Mouse (Mus musculus) embryo, embryonic 11 days (tissue): ENCODE data around the gene Sema4f.

Source experiments
- DNase-seq: peaks from one replicate; pipeline ENCODE4 v3.0.0-alpha.2; 2015

Sema4f gene

DNA sequence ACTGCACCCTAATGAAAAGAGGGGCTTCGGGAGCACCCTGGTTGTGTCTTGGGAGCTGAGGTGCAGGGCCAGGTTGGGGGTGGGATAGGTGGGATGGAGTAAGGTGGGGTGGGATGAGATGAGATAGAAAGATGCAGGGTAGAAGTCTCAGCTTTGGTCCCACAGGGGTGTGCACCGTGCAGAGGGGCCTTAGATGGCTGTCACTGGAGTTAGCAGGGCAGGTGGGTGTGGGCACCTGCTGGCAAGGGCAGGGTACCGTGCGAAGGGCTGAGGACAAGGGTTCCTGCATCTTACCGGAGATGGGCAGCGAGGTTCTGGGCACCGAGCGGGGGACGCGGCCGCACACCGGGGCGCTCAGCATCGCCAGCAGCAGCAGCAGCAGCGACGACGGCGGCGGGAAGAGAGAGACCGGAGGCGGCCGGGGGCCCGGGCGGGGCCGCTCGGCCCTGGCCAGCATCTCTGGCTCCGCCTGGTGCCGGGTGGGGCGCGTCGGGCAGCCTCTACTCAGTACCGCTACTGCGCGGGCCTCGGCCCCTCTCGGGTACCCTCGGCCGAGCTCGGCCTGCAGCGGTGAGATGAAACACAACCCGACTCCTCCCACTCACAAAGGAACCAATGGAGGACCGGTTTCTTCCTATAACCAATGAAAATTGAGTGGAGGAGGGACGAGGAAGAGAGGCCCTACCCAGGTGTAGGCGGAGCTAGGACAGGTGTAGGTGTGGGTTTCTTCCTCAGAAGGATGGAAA is at the start of gene Sema4f:
TSS of gene Sema4f (minus strand) at position 603 of the 746 bp plus-strand sequence.
- peak; percentile 87 for DNase-seq

DNA sequence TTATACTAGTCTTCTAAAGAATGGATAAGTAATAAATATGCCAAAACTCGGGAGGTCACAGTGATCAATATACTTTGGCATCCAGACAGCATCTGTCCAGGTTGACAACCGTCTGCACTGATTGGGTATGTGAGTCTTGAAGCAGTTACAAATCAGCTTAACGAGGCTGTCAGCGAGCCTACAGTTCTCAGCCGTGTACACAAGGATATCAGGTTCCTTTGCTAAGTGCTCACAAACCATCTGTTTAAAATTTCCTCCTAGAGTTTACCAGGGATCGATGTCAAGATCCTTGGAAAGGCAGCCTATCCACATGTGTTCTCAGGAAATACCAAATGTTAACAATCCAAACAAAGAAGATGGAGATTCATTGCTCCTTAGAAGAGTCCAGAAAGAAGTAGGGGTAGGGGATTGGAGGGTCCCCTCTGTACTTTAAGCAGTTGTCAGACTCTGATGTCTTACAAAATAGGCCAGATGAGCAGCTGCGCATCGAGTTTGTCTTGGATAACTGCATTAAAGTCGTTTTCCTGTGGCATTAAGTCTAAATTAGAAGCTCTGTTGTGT is 47.9 kb upstream of the Sema4f start:
- peak; percentile 76 for DNase-seq

DNA sequence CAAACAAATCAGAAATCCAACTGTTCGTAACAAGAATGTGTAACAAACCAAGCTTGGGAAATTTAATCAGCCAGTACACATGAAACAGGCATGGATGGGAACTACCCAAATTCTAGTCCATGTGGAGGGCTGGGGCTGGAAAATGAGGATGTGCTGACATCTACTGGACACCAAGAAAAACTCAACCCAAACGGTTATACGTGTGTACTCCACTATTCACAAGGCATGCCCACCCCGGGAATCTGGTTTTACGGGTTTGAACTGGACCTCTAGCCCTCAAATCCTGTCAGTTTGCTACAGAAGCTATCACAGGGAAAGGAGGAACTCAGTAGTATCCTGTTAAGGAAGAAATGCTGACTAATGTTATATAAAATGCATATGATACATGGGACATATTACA is 31.5 kb upstream of the Sema4f start:
- peak; percentile 80 for DNase-seq

DNA sequence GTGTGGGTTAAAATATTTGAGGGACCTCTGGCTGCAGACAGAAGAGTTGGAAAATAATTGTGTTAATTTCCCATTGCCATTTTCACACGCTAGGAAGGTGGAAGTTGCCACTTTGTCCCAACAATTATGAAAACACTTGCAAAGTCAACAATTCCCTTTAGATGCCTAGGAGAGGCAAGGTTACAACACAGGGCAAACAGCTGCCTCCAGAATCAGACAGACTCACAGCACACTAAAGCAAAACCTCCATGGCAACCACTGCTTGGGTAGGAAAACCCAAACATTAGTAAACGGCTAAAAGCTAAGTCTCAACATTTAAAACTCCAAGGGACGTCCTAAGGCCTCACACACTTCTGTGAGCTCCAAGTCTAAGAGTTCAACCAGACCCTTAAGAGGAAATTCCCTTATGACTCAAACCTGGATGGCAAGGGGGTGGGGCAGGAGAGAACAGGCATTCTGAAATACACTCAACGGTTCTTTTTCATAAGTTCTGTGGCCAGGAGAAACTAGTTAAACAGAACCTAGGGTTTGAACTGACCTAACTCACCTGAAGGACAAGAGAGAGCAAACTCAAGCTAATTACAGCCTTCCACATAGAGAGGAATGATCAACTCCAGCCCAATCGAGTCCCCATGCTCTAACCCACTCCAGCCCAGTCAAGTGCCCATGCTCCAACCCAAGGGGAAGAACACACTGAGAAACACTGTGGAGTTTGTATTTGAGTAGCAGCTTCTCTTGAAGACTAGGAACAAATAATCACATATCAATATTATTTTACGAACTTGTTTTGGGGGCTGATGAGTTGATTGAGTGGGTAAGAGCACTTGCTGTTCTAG is 29.9 kb upstream of the Sema4f start:
- DNase-seq, result no peak

DNA sequence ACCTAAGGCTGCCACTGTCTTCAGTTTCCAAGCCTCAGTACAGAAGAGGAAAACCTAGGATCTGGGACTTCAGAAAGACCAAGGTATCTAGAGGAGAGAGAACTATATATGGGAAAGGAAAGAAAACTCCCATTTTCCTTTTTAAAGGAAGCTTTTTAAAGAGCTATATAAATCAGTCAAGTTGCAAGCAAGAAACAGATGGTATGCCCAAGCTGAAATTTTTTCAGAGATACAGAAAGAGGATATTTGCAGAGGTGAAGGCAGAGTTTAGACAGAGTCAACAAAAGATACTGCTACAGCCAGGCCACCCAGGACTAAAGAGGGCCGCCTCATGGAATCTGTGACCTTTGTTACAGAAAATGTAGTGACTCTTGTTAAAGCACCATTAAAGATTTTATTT is 22.1 kb upstream of the Sema4f start:
- DNase-seq, result no peak

DNA sequence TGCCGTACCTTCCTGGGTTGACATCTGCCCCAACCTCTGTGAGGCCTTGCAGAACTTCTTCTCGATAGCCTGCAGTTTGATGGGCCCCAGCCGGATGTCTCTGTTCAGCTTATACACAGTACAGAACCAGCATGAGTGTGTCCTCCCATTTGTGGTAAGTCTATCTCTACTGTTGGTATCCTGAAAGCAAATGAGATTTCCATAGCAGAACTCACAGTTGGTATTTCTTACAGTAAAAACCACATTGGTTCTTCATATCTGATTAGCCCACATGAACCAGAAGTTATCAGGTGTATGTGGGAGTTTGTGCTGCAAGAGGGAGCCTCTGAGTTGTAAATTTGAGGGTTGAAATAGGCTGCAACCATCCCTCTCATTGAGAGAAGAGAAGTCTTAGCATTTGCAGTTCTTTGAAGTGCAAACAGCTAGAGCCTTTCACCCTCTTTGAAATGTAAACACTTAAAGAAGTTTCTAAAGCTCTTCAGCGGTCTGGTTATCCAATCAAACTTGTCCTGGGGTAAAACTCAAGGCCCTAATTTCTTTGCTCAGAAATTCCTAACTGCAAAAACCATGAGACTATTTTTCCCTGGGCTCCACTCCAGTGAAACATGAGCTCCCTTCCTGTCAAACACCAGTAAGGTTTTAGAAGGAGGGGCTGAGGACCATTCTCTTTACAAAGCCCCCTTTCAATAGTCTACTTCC is 17.1 kb upstream of the Sema4f start:
- DNase-seq, result peak; percentile 37

DNA sequence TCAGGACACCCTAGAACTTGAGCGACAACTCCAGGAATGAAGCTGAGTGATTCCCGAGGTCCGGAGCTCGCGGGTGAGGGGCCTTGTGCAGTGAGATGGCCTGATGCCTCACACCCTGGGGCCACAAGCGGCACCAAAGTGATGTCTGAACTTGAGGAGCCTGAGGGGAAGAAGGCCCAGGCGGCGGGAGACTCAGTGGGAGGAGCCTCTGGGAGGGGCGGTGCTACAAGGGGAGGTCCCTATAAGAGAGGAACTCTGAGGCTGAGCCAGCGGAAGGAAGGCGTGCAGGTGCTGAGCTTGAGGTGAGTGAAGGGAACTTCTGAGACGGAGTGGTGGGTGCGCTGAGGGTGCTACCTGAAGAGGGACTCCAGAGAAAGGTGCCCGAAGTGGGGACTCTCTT is 7.1 kb upstream of the Sema4f start, which contains the start of gene M1ap:
TSS of gene M1ap (plus strand) at position 252 of the 400 bp plus-strand sequence.
- DNase-seq, result no peak

DNA sequence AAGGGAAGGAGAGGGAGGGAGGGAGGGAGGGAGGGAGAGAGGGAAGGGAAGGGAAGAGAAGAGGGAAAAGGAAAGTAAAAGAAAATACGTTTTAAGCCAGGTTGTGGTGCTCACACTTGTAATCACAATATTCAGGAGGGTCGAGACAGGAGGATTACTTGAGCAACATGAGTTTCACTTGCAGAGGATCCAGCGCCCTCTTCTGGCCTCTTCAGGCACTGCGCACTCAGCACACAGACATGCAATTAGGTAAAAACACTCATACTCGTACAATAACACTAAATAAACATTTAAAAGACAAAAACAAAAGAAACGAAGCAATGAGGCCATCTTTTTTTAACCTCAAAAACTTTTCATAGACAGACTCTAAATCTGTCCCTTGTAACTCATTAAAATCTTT is 6.2 kb upstream of the Sema4f start:
- DNase-seq, result peak; percentile 24

DNA sequence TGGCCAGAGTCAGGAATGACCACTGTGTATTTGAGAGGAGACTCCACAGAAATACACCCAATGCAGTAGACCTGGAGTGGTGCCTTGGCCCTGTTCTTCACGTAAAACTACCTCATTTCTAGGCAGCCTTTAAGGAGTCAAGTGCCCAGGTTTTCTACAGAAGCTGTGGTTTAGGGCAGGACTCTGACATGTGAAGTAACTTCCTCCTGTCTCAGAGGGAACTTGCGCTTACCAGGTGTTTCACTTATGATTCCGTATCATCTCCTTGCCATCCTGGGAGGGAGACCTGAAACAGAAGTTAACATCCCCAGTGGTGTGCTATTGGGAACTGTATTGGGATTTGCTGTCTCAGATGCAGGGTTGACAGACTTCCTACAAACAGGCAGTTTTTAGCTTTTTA is 1.2 kb upstream of the Sema4f start:
- DNase-seq, result no peak

DNA sequence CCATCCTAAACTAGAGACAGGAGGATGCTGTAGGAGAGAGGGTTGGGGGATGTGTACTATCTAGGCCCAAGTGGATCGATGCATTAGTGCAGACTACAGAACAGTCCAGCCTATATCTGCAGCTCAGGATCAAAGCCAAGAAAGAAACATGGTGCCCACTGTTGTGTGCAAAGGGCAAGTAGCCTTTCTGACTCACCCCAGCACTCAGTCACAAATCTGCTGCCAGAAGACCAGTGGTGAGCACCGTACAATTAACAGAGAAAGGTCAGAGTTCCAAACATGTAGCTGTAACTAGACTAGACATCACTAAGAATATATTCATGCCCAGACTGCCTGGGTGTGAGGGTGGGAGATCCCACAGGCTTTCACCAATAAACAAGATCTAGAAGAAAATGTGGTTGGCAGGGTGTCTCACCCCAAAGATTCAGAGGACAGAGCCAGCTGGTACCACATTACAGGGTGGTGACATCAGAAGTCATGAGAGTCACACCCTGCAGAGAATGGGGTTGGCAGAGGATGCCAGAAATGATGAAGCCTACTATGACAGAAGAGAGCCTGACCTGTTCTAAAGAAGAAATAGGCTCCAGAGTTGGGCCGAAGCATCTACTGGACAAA is 4.8 kb downstream of the Sema4f start:
- no peak for DNase-seq

DNA sequence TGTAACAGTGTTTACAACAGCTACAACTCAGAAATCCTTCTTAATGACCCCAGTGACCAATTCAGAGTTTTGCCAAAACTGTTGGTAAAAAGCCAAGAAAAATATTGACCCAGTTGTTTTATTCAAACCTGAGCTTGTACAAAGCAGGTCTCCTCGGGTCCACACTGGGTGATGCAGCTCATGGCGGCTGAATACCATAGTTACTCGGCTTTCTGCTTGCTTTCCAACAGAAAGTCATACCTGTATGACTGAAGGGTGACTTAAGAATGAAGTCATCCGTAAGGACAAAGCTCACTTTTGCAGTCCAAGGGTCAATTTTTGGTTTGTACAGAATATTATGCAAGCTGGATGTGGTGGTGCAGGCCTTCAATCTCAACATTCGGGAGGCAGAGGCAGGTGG is 12.0 kb downstream of the Sema4f start:
- DNase-seq, result no peak

DNA sequence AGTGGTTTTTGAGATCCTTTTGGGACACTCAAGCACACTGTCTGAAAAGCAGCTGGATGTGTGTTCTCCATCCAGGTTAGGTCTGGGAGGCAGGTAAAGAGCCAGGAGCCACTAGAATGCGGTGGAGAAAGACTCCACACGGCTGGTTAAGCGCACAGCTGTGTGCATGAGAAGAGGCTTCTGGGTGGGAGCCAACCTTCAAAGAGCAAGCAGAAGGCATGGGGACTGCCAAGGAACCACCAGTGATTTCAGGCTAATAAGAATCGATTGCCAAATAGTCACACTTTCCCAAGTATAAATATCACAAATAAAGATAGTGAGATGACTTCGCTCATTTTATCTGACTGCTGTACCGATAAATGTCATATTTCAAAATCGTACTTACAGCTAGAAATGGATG is 13.0 kb downstream of the Sema4f start:
- DNase-seq, result no peak

DNA sequence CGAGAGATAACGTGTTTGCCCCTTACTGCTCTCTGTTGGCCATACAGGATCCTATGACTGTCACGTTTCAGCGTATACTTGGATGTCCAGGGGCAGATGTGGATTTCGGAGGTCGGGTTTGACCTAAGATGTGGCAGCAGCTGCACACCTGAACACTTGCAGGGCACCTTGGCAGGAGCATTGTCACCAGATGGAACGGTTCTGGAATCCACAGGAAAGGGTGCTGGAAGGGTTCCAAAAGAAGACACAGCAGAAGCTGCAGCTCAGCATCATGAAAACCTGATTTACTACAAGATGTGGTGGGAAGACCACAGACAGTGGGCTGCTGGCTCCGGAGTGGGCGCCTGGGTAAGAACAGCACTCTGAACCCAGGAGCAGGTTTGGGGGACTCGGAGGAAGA is 13.5 kb downstream of the Sema4f start:
- DNase-seq, result no peak

DNA sequence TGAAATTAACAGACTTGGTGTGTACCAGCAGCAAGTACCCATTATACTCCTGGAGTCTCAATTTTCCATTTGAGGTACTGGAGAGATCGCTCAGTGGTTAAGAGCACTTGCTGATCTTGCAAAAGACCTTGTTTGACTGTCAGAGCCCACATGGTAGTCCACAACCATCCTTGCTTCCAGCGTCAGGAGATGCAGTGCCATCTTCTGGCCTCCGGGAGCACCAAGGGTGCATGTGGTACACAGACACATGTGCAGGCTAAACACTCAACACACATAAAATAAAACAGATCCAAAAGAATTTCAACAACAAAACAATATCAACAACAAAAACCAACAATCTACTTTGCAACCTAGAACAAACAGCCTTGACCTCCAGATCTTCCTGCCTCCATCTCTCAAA is 14.6 kb downstream of the Sema4f start:
- DNase-seq, result no peak

DNA sequence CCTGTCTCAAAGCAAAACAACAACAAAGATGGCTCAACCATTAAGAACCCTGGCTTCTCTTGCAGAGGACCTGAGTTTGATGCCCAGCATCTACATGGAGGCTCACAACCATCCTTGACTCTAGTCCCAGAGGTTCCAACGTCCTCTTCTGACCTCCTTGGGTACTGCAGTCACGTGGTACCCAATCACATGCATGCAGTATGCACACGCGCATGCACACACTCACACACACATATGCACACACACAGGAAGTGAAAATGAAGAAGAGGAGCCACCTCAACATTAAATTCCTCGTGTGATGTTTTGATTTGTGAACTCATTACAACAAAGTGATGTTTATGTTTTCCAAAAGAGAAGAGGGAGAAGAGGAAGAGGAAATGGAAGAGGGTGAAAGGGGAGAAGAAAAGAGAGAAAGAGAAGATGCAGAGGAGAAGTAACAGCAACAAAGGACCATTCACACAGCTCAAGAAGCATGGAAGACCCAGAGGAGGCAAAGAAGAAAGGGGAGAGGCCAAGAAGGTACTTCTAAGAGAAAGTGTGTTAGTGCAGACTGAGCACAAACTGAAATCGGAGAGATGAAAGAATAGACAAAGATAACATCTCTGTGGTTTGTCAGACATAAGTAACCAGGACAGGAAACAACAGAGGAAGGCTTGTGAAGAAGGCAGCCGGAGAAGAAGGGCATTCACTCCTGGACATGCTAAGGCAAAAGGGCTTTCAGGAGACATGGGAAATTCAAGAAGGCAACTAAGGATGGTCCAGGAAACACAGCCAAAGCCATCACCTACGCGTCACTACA is 17.9 kb downstream of the Sema4f start:
- no peak for DNase-seq

DNA sequence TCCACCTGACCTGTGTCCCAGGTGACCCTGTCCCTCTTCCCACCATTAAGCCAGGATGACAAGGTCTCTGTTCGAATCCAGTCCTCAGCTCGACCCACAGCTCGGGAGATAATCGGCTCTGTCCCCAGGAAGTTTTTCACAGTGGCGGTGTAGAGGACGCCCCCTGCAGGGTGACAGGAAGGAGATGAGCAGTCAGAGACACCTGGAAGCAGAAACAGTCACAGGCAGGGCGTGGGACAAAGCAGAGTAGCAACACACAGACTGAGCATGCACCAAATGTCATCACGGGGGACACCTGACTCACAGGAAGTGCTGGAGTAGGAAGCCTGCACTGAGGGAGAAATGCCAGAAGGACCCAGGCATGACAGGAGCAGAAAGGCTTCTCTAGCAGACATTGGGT is 20.0 kb downstream of the Sema4f start:
- no peak for DNase-seq

DNA sequence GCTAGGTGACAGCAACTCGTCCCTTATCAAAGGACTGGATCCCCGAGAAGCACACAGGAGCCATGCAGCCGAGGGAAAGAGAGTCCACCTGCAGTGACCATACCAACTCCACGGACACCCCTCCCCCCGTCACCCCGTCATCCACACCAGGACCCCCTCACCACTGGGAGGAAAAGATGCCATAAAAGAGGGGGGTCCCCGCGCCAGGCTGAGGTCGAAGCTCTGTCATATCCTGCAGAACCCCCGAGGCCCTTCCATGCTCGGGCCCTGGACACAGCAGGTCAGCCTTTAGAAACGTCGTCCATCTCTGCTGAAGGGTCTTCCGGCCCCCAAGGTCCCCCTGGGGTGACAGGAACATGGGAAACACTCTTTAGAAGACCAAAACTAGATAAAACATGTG is 21.2 kb downstream of the Sema4f start:
- no peak for DNase-seq

DNA sequence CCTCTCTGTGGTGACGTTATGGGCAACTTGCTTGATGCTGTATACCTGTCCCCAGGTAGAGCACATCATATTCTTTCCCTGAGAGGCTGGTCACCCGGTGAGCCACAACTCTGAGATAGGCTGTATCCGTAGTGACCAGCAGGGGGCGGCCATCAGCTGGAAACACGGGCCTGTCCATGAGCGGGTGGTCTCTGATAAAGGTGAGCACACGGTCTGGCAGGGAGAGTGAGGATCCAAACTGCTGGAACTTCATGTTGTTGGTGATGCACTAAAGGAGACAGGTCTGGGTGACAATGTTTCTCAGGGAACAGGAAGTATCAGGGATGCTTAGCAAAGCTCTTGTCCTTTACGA is 21.8 kb downstream of the Sema4f start:
- DNase-seq, result peak; percentile 68

DNA sequence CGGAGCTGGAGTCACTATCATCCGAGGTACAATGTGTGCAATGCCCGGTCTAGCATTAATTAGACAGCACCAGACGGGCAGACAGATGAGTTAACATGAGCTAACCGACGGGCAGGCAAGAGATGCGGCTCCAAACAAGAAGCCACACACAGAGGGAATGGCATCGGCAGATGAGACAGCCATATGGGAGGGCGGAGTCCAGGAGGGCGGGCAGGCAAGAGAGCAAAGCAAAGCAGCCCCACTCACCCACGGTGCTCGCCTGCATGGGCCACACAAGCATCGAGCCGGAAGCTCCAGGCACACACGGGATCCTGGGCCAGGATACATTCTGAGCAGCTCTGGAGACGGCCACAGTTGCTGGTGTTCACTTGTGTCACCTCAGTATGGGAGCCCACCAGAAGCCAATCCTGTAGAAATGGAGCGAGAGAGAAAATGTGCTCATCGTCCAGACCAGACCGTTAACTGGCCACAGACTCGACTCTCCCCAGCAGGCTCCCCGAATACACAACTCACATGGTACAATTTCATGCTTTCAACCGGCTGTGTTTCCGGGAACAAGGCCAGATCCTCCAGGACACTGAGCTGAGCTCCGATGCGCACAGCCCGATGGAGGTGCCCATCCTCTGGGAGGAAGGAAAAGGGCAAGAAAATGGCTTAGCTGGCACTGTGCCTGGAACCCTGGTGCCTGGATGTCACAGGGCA is 22.3 kb downstream of the Sema4f start:
- no peak for DNase-seq

DNA sequence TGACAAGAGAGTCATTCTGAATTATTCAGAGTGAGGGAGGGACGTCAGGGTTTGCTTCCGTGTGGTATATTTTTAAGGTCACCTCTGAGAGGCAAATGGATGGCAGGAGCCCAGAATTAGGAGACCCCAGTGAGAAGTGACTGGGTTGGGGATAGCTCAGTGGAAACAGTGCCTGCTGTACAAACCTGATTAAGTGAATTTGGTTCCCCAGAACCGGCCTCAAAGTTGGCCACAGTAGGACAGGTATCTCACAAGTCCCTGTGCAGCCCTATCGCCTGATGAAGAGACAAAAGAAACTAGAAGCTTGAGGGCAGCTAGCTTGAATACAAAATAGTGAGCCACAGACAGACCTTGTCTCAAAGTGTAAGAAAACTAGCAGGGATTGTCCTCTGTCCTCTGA is 23.1 kb downstream of the Sema4f start:
- DNase-seq, result no peak

DNA sequence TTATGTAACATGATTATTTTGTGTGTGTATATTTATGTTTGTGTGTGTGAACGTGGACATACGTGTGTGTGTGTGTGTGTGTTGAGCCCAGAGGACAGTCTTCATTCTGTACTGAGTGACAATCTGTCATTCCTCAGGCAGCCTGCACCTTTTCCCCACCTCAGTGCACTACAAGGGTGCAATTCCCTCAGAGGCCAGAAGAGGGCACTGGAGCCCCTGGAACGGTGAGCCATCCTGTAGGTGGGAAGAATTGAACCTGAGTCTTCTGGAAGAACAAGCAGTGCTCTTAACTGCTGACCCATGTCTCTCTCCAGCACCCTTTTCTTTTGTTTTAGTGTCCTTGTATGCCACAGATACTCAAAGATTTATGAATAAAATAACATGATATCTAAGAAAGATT is 23.7 kb downstream of the Sema4f start:
- DNase-seq, result peak; percentile 47
